Mouse (Mus musculus) kidney, postnatal 0 days (tissue): ENCODE results near the gene Plod2. TPM values are rescaled to one million over a fixed set of nuclear protein-coding genes. Genes with fewer than 3 reads are reported as not detected.

Experiments
- ATAC-seq: fragments of 200-750 bp; cut with Nextera tagmentation; replicated peaks from 2 replicates; pipeline ENCODE4 v1.8.0; 2017; ENCODE audit warnings: low read depth, moderate number of reproducible peaks, moderate TSS enrichment, moderate library complexity; ENCODE audit not compliant: low FRiP score
- DNase-seq: peaks from one replicate; pipeline ENCODE4 v3.0.0-alpha.2; 2016; ENCODE audit warnings: low spot score
- H3K27ac ChIP-seq: fragments of 300-500 bp; sonication (generic); 2 replicates; pipeline ENCODE4 v1.5.1; 2014; ENCODE audit warnings: mild to moderate bottlenecking
- H3K27me3 ChIP-seq: fragments of 300-500 bp; sonication (generic); 2 replicates; pipeline ENCODE4 v1.6.1; 2014; ENCODE audit warnings: low read length, mixed read lengths; ENCODE audit not compliant: insufficient read depth
- H3K36me3 ChIP-seq: fragments of 300-500 bp; sonication (generic); 2 replicates; pipeline ENCODE4 v1.6.1; 2014; ENCODE audit warnings: low read length, mixed read lengths; ENCODE audit not compliant: insufficient read depth
- H3K4me1 ChIP-seq: fragments of 300-500 bp; sonication (generic); replicated peaks from 2 replicates; pipeline ENCODE4 v1.6.1; 2014; ENCODE audit warnings: antibody characterized with exemption, low read length, mixed read lengths; ENCODE audit not compliant: insufficient read depth
- H3K4me2 ChIP-seq: fragments of 300-500 bp; sonication (generic); 2 replicates; pipeline ENCODE4 v1.6.1; 2014; ENCODE audit warnings: mild to moderate bottlenecking, low read length, moderate library complexity, mixed read lengths
- H3K4me3 ChIP-seq: fragments of 300-500 bp; sonication (generic); replicated peaks from 2 replicates; pipeline ENCODE4 v1.5.1; 2014; ENCODE audit warnings: low read depth, low read length
- H3K9ac ChIP-seq: fragments of 300-500 bp; sonication (generic); 2 replicates; pipeline ENCODE4 v1.6.1; 2014; ENCODE audit warnings: low read depth, low read length
- H3K9me3 ChIP-seq: fragments of 300-500 bp; sonication (generic); replicated peaks from 2 replicates; pipeline ENCODE4 v1.6.1; 2016; ENCODE audit warnings: low read length, inconsistent platforms, mixed read lengths
- CTCF ChIP-seq: IDR thresholded peaks from 2 replicates; pipeline ENCODE4 v1.5.1; 2016; ENCODE audit warnings: antibody characterized with exemption, low read depth, mild to moderate bottlenecking, moderate library complexity
- WGBS: fragments of 180-500 bp; shearing (Covaris S2); extraction: QIAGEN DNeasy Blood & Tissue Kit; methylation state at CpG from one replicate; pipeline ENCODE4 v1.1.7; 2014; 5-methylcytosine and 5-hydroxymethylcytosine counted together
- polyA plus RNA-seq: library from polyadenylated mRNA; unstranded; fragments of >200 nt; fragmentation: Nextera tagmentation; extraction: Ambion mirVana; gene quantifications from 2 replicates; pipeline ENCODE4 v1.2.1, GENCODE M21; 2015

Gene Plod2
- polyA plus RNA-seq, 1 experiment from 2014 or later = 37.1 TPM

- DNase-seq (no peak), ATAC-seq (no peak; the same call in 1 of the 2 replicates)
- H3K4me2 ChIP-seq = no peak overlapping the region
- 0 out of 2 replicates have a peak, but pooled peaks cover 7% of the 10 kb centered on the region for H3K4me1 ChIP-seq
- no peak overlapping the region for H3K9ac ChIP-seq
- TF ChIP-seq CTCF = no peak
- no peaks in the 10 kb centered on the region; the same call in 1 of the 2 replicates for H3K9me3 ChIP-seq
- WGBS = 54% methylated on average over 6 of the region's 6 CpGs
- no peak overlapping the region; the same call in 1 of the 2 replicates for H3K27ac ChIP-seq
- H3K27me3 ChIP-seq = no peaks in the 10 kb centered on the region
- H3K36me3 ChIP-seq = 0 out of 2 replicates have a peak, but pooled peaks cover 3% of the 10 kb centered on the region
- no peak overlapping the region for H3K4me3 ChIP-seq
Observed at GRCm38 (mm10) chr9:92560840-92561547, 19.0 kb downstream of the Plod2 start.

GRCm38 (mm10) chr9:92562416-92562815 is 20.4 kb downstream of the Plod2 start:
- H3K36me3 ChIP-seq = 0 out of 2 replicates have a peak, but pooled peaks cover 3% of the 10 kb centered on the region
- 0 out of 2 replicates have a peak, but pooled peaks cover 7% of the 10 kb centered on the region for H3K4me1 ChIP-seq
- ATAC-seq (no peak), DNase-seq (no peak)
- no peak overlapping the region for H3K4me2 ChIP-seq
- H3K9ac ChIP-seq = no peak overlapping the region
- H3K27ac ChIP-seq = no peak overlapping the region; the same call in 1 of the 2 replicates
- 71% methylated on average over 5 of the region's 5 CpGs for WGBS
- no peaks in the 10 kb centered on the region for H3K27me3 ChIP-seq
- TF ChIP-seq CTCF = no peak
- H3K9me3 ChIP-seq = no peaks in the 10 kb centered on the region; the same call in 1 of the 2 replicates
- no peak overlapping the region for H3K4me3 ChIP-seq

GRCm38 (mm10) chr9:92563306-92563705 is 21.3 kb downstream of the Plod2 start:
- DNase-seq = no peak
- Histone ChIP-seq H3K9me3 (no peaks in the 10 kb centered on the region; the same call in 1 of the 2 replicates), H3K36me3 (0 out of 2 replicates have a peak, but pooled peaks cover 3% of the 10 kb centered on the region), H3K4me3 (no peak overlapping the region), H3K27me3 (no peaks in the 10 kb centered on the region), H3K27ac (no peak overlapping the region), H3K4me1 (0 out of 2 replicates have a peak, but pooled peaks cover 7% of the 10 kb centered on the region), H3K4me2 (no peak overlapping the region), H3K9ac (no peak overlapping the region)
- TF ChIP-seq CTCF = no peak
- no peak for ATAC-seq
- 72% methylated on average over 6 of the region's 6 CpGs for WGBS

- Histone ChIP-seq H3K4me2 (no peak overlapping the region), H3K36me3 (0 out of 2 replicates have a peak, but pooled peaks cover 3% of the 10 kb centered on the region), H3K4me1 (0 out of 2 replicates have a peak, but pooled peaks cover 7% of the 10 kb centered on the region), H3K27ac (no peak overlapping the region), H3K9me3 (no peaks in the 10 kb centered on the region; the same call in 1 of the 2 replicates), H3K27me3 (no peaks in the 10 kb centered on the region), H3K9ac (no peak overlapping the region), H3K4me3 (no peak overlapping the region)
- no peak for DNase-seq
- no peak for ATAC-seq
- 86% methylated on average over 1 of the region's 1 CpGs for WGBS
- TF ChIP-seq CTCF = no peak
Observed at GRCm38 (mm10) chr9:92564391-92564790, 22.4 kb downstream of the Plod2 start.

- ATAC-seq = no peak
- H3K4me2 ChIP-seq = no peak overlapping the region
Observed at GRCm38 (mm10) chr9:92566234-92566633, 24.2 kb downstream of the Plod2 start.

GRCm38 (mm10) chr9:92567474-92567873 is 25.5 kb downstream of the Plod2 start:
- ATAC-seq (no peak), DNase-seq (no peak)
- H3K4me3 ChIP-seq = no peak overlapping the region
- H3K9me3 ChIP-seq = no peaks in the 10 kb centered on the region; the same call in 1 of the 2 replicates
- H3K4me2 ChIP-seq = no peak overlapping the region
- no peak overlapping the region for H3K9ac ChIP-seq
- 66% methylated on average over 7 of the region's 7 CpGs for WGBS
- H3K4me1 ChIP-seq = 0 out of 2 replicates have a peak, but pooled peaks cover 4% of the 10 kb centered on the region
- H3K27me3 ChIP-seq = no peaks in the 10 kb centered on the region
- TF ChIP-seq CTCF = no peak
- H3K36me3 ChIP-seq = 0 out of 2 replicates have a peak, but pooled peaks cover 3% of the 10 kb centered on the region
- H3K27ac ChIP-seq = no peak overlapping the region

More at GRCm38 (mm10) chr9:92566234-92566633, 24.2 kb downstream of the Plod2 start:
- 74% methylated on average over 3 of the region's 3 CpGs for WGBS
- H3K27me3 ChIP-seq = no peaks in the 10 kb centered on the region
- TF ChIP-seq CTCF = no peak
- no peaks in the 10 kb centered on the region; the same call in 1 of the 2 replicates for H3K9me3 ChIP-seq
- no peak overlapping the region for H3K27ac ChIP-seq
- DNase-seq = no peak
- H3K4me1 ChIP-seq = 0 out of 2 replicates have a peak, but pooled peaks cover 4% of the 10 kb centered on the region
- 0 out of 2 replicates have a peak, but pooled peaks cover 3% of the 10 kb centered on the region for H3K36me3 ChIP-seq
- H3K9ac ChIP-seq = no peak overlapping the region
- H3K4me3 ChIP-seq = no peak overlapping the region
